Mouse (Mus musculus) common myeloid progenitor, adult 5-6 weeks (primary cell): Measurements from ENCODE around the gene Ptprg. TPM values are rescaled to one million over a fixed set of nuclear protein-coding genes. Genes with fewer than 3 reads are reported as not detected.
A peak's percentile ranks its signal among the peaks of the same experiment; 100 is the strongest.

ENCODE experiments used
- ATAC-seq: replicated peaks from 2 replicates; pipeline ENCODE4 v1.8.0; 2016; ENCODE audit warnings: low read depth, mild to moderate bottlenecking, moderate TSS enrichment, inconsistent platforms; ENCODE audit not compliant: poor library complexity, severe bottlenecking
- total RNA-seq: library from RNA; stranded (forward); fragments of 200-1000, 187-1606 nt; gene quantifications from 2 replicates; pipeline ENCODE4 v1.2.3, GENCODE M21; 2017

The Ptprg gene
- total RNA-seq: not detected in 2 replicates

- peak; percentile 52 for ATAC-seq
Measured at GRCm38 (mm10) chr14:11553273-11553665, at the start of gene Ptprg. Gene Ptprg, plus strand, starts transcription at chr14:11553532.

GRCm38 (mm10) chr14:11503803-11504365 is 49.4 kb upstream of the Ptprg start:
- no peak for ATAC-seq

DNA sequence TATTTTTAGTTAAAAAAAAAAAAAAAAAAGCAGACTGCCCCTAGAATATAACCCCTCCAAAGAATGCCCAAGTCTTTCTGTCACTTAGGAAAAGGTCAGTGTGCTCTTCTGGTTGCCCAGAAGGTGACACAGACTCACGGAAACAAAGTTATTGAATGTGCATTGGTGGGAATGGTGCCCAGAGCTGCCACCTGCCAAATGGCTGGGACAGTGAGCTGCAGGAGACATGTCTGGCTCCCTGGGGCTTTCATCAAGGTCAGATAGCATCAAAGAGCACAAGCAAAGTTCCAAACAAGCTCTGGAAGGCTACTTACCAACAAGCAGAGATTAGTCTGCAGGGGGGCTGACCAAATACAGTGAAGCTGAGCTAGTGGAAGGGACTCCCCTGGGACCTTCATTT is 43.2 kb upstream of the Ptprg start:
- ATAC-seq: no peak

DNA sequence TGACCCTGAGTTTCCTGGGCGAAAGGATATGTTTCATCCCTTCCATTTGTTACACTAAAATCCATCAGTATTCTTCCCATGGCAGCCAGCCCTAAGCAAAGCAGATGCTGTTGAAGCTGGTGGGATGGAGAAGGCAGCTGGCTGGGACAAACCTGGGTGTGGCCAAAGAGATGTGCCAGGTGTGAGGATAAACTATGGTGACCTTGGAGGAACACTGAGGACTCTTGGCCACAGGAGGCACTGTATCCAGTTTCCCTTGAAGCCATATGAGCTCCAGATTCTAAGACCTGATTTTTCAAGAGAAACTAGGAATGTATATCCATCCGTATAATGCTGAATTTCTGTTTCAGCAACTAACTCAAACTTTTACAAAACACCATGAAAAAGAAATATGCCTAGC is 34.2 kb upstream of the Ptprg start:
- no peak for ATAC-seq

DNA sequence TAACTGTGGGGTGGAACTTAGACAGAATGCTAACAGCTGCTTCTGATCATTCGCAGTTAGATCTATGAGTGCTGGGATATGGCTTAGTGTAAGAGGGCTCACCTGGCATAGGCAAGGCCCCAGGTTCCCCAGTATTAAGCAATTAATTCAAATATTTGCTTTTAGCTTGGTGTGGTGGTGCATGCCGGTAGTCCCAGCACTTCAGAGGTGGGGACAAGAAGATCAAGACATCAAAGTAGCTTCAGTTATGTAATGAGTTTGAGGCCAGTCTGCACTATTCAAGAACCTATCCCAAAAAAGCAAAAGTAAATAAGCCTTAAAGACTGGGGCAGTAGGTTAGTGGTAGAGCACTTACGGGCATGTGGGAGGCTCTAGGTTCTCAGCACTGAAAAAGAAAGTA is 30.3 kb upstream of the Ptprg start:
- ATAC-seq: no peak

DNA sequence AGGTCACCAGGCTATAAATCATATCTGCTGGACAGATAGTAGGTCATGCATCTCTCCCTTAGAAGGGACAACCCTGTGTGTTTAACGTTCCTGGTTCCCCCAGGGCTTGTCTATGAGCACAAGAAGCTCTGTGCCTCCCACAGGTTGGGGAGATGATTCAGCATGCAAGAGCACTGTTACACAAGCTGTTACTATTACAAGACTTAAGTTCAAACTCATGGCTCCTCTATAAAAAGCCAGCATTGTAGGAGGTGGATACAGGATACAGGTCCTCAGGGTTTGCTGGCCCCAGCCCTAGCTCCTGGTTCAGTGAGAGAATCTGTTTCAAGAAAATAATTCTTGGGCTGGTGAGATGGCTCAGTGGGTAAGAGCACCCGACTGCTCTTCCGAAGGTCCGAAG is 23.7 kb upstream of the Ptprg start:
- ATAC-seq: no peak

DNA sequence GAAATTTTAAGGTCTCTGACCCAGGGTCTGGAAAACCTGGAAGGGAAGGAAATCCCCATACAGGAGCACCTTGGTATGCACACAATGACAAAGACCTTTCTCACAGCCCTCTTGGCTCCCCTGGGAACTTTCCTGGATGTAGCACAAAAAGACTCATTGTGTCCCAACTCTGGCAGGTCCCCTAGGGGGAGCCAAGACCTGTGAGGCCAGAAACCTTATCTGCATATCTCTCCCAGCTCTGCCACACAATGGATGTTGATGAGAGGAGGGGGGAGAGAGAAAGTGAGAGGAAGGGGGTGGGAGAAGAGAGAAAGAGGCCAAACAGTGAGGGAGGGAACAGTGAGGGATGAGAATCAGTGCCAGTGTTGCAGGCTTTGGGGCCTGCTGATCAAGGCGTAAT is 18.9 kb upstream of the Ptprg start:
- no peak for ATAC-seq

DNA sequence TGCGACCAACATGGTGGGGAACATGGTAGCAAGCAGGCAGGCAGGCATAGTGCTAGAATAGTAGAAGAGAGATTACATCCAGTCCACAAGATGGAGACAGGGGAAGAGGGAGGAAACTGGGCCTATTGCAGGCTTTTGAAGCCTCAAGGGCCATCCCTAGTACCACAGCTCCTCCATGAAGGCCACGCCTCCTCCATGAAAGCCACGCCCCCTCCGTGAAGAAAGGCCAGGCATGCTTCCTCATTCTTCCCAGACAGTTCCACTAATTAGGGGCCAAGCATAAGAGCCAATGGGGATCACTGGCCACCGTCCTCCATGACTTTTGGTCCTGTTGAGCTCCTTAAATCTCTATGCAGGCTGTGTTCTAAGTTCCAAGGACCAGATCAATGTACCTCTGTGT is 17.2 kb upstream of the Ptprg start:
- ATAC-seq: no peak

- ATAC-seq: no peak
Measured at GRCm38 (mm10) chr14:11551892-11552291, 1.4 kb upstream of the Ptprg start.

GRCm38 (mm10) chr14:11552521-11553272 is 635 bp upstream of the Ptprg start:
- ATAC-seq: 0 out of 2 replicates have a peak, but pooled peaks have one; percentile 1

GRCm38 (mm10) chr14:11553679-11554305 is 460 bp downstream of the Ptprg start:
- peak; percentile 42 for ATAC-seq

- ATAC-seq: no peak
Measured at GRCm38 (mm10) chr14:11554306-11555041, 1.1 kb downstream of the Ptprg start.

- ATAC-seq: 0 out of 2 replicates have a peak, but pooled peaks have one; percentile 15
Measured at GRCm38 (mm10) chr14:11555061-11555501, 1.7 kb downstream of the Ptprg start.

- no peak for ATAC-seq
Measured at GRCm38 (mm10) chr14:11555521-11556355, 2.4 kb downstream of the Ptprg start.

GRCm38 (mm10) chr14:11556356-11557130 is 3.2 kb downstream of the Ptprg start:
- ATAC-seq: no peak

DNA sequence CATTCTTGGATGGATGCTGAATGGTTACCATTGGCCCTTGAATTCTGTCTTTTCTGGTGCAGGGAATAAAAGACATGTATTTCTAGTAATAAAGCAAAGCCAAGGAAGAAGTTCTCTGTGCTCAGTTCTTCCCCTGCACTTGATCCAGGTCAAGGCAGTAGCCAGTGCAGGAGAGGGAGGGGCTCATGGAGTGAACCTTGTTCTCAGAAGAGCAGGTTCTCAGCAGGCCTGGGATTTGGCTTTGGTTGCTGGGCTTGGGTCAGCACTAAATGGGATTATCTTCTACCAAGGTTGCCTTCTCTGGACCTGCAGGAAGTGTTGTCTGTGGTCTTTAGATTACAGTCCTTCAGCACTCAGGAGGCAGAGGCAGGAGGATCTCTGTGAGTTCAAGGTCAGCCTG is 5.2 kb downstream of the Ptprg start:
- no peak for ATAC-seq

GRCm38 (mm10) chr14:11560641-11561232 is 7.4 kb downstream of the Ptprg start:
- no peak for ATAC-seq

DNA sequence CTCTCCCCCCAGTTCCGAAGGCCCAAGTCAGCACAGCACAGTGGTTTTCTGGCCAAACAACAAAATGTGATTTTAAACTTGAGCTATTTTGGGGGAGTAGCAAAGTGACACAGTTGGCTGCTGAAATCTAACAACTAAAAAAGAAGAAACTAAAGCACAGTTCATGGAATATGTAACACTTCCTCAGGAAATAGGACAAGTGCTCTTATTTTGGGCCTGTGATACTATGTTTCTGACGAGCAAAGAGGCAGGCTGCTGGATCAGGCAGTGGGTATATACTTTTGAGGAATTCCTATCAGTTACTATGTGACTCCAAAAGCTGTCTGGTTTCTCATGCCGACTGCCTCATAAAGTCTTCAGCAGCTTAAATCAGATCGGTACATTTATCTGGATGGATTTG is 8.1 kb downstream of the Ptprg start:
- no peak for ATAC-seq

GRCm38 (mm10) chr14:11562870-11563269 is 9.5 kb downstream of the Ptprg start:
- no peak for ATAC-seq
